ENCODE assay signal across 8 mouse cellular contexts in the genomic region with DNA sequence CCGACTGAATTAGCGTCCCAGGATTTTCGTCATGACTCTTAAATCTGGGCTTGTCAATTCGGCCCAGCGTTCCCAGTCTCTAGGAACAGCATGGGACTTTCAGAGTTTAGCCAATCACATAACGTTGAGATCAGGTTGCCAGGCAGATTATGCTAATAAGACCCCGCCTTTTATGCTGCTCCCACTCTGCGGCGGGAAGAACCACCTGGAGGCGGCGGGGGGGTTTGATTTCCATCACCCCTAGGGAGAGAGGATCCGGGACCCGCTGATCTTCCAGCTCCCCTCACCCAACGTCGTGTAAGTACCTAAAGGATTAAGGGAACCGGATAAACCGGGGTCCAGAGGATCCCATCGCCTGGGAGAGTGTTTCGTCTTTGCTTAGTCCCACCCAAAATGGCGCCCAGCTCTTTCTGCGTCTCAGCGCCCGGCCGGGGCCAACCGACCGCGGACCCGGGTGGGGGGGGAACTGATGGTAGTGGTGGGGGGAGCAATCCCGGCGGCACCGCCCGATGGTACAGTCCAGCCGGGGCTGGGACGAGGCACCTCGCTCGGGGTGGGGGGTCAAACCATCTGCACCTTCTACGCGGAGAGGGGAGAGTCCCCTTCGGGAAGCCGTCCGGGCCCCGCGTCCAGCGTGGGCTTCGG. TPM values are rescaled to one million over a fixed set of nuclear protein-coding genes. Genes with fewer than 3 reads are reported as not detected.
DNase-seq lines count a peak whose midpoint lies in the region; ATAC-seq lines count a peak whose summit lies in the region.

Gene Prdm10, plus strand, starts transcription at position 173 of the 645 bp plus-strand sequence.

- ATAC-seq in hindbrain, embryonic 13.5 days (ENCODE audit: low FRiP score): peak; percentile 94

- peak within 1 kb of the TSS; percentile 100 for H3K27ac ChIP-seq in hindbrain, embryonic 13.5 days

- under 1% methylated on average over 35 of the region's 45 CpGs for WGBS in hindbrain, embryonic 13.5 days

- no peaks in the 10 kb centered on the region for H3K36me3 ChIP-seq in hindbrain, embryonic 13.5 days

- DNase-seq in NIH3T3 (ENCODE audit: low read depth): peak; percentile 94
- DNase-seq in cerebellum, postnatal 10 days: peak; percentile 99
- peak; percentile 92 to 95 for DNase-seq in frontal cortex, postnatal 14 days (ENCODE audit: low spot score in 2 of 2)
- peak; percentile 82 to 93 for DNase-seq in layer of hippocampus, postnatal 25 days (ENCODE audit: extremely low spot score in 1 of 2, low spot score in 1 of 2)
- DNase-seq in lung, postnatal 36 days: peak; percentile 97
- DNase-seq in retina, postnatal 1 day: peak; percentile 99
- DNase-seq in urinary bladder, adult 18-20 months (ENCODE audit: low spot score in 2 of 2): peak; percentile 91 to 92

- H3K9ac ChIP-seq in hindbrain, embryonic 13.5 days: peak within 1 kb of the TSS; percentile 97

- peaks cover 29% of the 10 kb centered on the region for H3K4me1 ChIP-seq in hindbrain, embryonic 13.5 days (replicated peaks)

- no peaks in the 10 kb centered on the region for H3K27me3 ChIP-seq in hindbrain, embryonic 13.5 days

- no peaks in the 10 kb centered on the region for H3K9me3 ChIP-seq in hindbrain, embryonic 13.5 days

- H3K4me3 ChIP-seq in hindbrain, embryonic 13.5 days: peak within 1 kb of the TSS; percentile 76

- peak within 1 kb of the TSS; percentile 75 for H3K4me2 ChIP-seq in hindbrain, embryonic 13.5 days

RNA-seq across cellular contexts. Expression of gene Prdm10, which starts in this region (rescaled TPM):
- 7.9 and 8.6 TPM in 2 replicates for polyA plus RNA-seq in hindbrain, embryonic 13.5 days (2015; fragmentation: Nextera tagmentation; extraction: Ambion mirVana)
- total RNA-seq in layer of hippocampus, postnatal 25 days (2021): 10 to 100 TPM; 18.7 to 21.0 TPM

Comparison
In these comparisons a context has a peak if more than half of its experiments do, and no peak if none do; other contexts are left out.
1. Peak in every context shown above with its lines: DNase-seq, ATAC-seq, H3K4me3 ChIP-seq and H3K27ac ChIP-seq.